Mouse (Mus musculus) kidney, adult 18-20 months (tissue): ENCODE data around the gene Gna14.

ENCODE experiments used
- DNase-seq: peaks from one replicate; pipeline ENCODE4 v3.0.0; 2021

Gna14 gene

GRCm38 (mm10) chr19:16457127-16457526, 21.6 kb downstream of the Gna14 start:
- DNase-seq, result no peak

GRCm38 (mm10) chr19:16459317-16459716, 23.8 kb downstream of the Gna14 start:
- DNase-seq, result no peak

- DNase-seq, result no peak
Observed at GRCm38 (mm10) chr19:16460292-16460691, 24.7 kb downstream of the Gna14 start.

- DNase-seq, result no peak
Observed at GRCm38 (mm10) chr19:16460831-16461230, 25.3 kb downstream of the Gna14 start.

GRCm38 (mm10) chr19:16462461-16462860, 26.9 kb downstream of the Gna14 start:
- no peak for DNase-seq

GRCm38 (mm10) chr19:16464730-16465129, 29.2 kb downstream of the Gna14 start:
- no peak for DNase-seq

GRCm38 (mm10) chr19:16468756-16469374, 33.3 kb downstream of the Gna14 start:
- no peak for DNase-seq

GRCm38 (mm10) chr19:16472655-16473054, 37.1 kb downstream of the Gna14 start:
- no peak for DNase-seq

- no peak for DNase-seq
Observed at GRCm38 (mm10) chr19:16477314-16477946, 41.9 kb downstream of the Gna14 start.

- DNase-seq, result no peak
Observed at GRCm38 (mm10) chr19:16478186-16478607, 42.6 kb downstream of the Gna14 start.

- DNase-seq, result no peak
Observed at GRCm38 (mm10) chr19:16482047-16482446, 46.5 kb downstream of the Gna14 start.

- no peak for DNase-seq
Observed at GRCm38 (mm10) chr19:16484237-16484636, 48.7 kb downstream of the Gna14 start.

GRCm38 (mm10) chr19:16484671-16485070, 49.1 kb downstream of the Gna14 start:
- no peak for DNase-seq

GRCm38 (mm10) chr19:16490756-16491155, 55.2 kb downstream of the Gna14 start:
- DNase-seq, result no peak

GRCm38 (mm10) chr19:16491497-16491896, 55.9 kb downstream of the Gna14 start:
- DNase-seq, result no peak

- DNase-seq, result no peak
Observed at GRCm38 (mm10) chr19:16492453-16492852, 56.9 kb downstream of the Gna14 start.

GRCm38 (mm10) chr19:16494816-16495516, 59.4 kb downstream of the Gna14 start:
- DNase-seq, result no peak

- no peak for DNase-seq
Observed at GRCm38 (mm10) chr19:16496016-16496415, 60.5 kb downstream of the Gna14 start.

- no peak for DNase-seq
Observed at GRCm38 (mm10) chr19:16502054-16502453, 66.5 kb downstream of the Gna14 start.

- DNase-seq, result no peak
Observed at GRCm38 (mm10) chr19:16506711-16507364, 71.3 kb downstream of the Gna14 start.

GRCm38 (mm10) chr19:16510343-16511080, 75.0 kb downstream of the Gna14 start:
- DNase-seq, result no peak

- DNase-seq, result no peak
Observed at GRCm38 (mm10) chr19:16511081-16511420, 75.5 kb downstream of the Gna14 start.

GRCm38 (mm10) chr19:16514201-16514600, 78.6 kb downstream of the Gna14 start:
- no peak for DNase-seq
